Mouse (Mus musculus) thymus, adult 2 months (tissue): Measurements from ENCODE around the gene Atxn1. TPM values are rescaled to one million over a fixed set of nuclear protein-coding genes. Genes with fewer than 3 reads are reported as not detected.

Source experiments
- DNase-seq: peaks from one replicate; pipeline ENCODE4 v3.0.0; 2021
- H3K27ac ChIP-seq: fragments of 200-500 bp; 2 replicates; pipeline ENCODE4 v1.5.1; 2012; ENCODE audit warnings: low read length, control low read depth; ENCODE audit not compliant: control insufficient read depth, insufficient read depth
- H3K27me3 ChIP-seq: fragments of 200-500 bp; 2 replicates; pipeline ENCODE4 v1.6.1; 2012; ENCODE audit warnings: mild to moderate bottlenecking, low read length, moderate library complexity, mixed read lengths; ENCODE audit not compliant: control insufficient read depth, insufficient read depth
- H3K36me3 ChIP-seq: fragments of 200-500 bp; 2 replicates; pipeline ENCODE4 v1.6.1; 2012; ENCODE audit warnings: mild to moderate bottlenecking, low read length, moderate library complexity; ENCODE audit not compliant: control insufficient read depth, insufficient read depth
- H3K4me1 ChIP-seq: fragments of 200-500 bp; replicated peaks from 2 replicates; pipeline ENCODE4 v1.6.1; 2012; ENCODE audit warnings: low read length; ENCODE audit not compliant: control insufficient read depth, insufficient read depth
- H3K4me3 ChIP-seq: fragments of 200-500 bp; 2 replicates; pipeline ENCODE4 v1.5.1; 2012; ENCODE audit warnings: mild to moderate bottlenecking, low read length, control low read depth, moderate library complexity; ENCODE audit not compliant: control insufficient read depth, insufficient read depth
- CTCF ChIP-seq: fragments of 200-500 bp; IDR thresholded peaks from 2 replicates; pipeline ENCODE4 v1.5.1; 2012; ENCODE audit warnings: mild to moderate bottlenecking, control low read depth, low read length, moderate library complexity, borderline replicate concordance; ENCODE audit not compliant: control insufficient read depth, poor library complexity, insufficient read depth; ENCODE audit errors: extremely low read depth
- POLR2A ChIP-seq: fragments of 200-500 bp; IDR thresholded peaks from 2 replicates; pipeline ENCODE4 v1.6.1; 2012; ENCODE audit warnings: mild to moderate bottlenecking, low read length, control low read depth, moderate library complexity; ENCODE audit not compliant: control insufficient read depth, poor library complexity, insufficient read depth; ENCODE audit errors: extremely low read depth
- WGBS: fragments of 180-500 bp; shearing (Covaris S2); methylation state at CpG from one replicate; pipeline ENCODE4 v1.1.7; 2018; 5-methylcytosine and 5-hydroxymethylcytosine counted together
- polyA plus RNA-seq: library from polyadenylated mRNA; depleted of rRNA; stranded (reverse); fragments of >200 nt; gene quantifications from 2 replicates; pipeline ENCODE4 v1.2.3, GENCODE M21; 2012

Atxn1 gene
- polyA plus RNA-seq, 1 experiment, result 13.5 TPM

DNA sequence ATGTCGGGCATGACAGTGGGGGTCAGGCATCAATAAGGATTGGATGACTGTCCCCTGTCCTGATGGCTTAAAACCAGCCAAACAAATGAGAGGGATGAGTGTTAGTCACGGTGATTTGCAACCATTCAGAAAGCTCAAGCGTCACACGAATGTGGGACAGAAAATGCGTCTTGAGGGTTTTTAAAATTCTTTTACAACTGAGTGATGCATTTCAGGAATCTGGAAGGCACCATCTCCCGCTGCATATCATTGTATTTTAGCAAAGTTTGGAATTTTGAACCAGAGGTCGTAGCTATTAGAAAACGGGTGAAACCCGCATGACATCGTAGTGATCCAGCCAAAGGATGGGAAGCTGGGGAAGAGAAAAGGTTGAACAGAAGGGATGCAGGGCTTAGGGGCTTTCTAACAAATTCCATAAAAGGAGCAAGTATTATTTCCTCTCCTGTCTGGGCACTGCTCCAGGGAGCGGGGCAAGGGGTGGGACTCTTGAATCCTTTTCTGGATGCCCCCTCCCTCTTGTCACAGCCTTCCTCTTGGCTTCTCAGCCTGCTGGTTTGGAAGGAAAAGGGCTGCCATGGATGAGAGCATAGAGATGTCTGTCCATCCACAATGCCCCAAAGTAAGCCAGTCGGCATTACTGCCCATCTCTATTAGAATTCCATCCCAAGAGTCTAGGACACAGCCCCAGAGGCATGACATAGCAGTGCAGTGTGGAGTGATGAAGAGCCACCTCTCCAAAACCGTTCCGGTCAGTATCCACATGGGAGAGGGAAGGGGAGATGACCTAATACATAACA lies 84.9 kb downstream of the Atxn1 start:
- no peaks in the 10 kb centered on the region for H3K36me3 ChIP-seq
- peaks cover 43% of the 10 kb centered on the region for H3K4me1 ChIP-seq
- no peak for DNase-seq
- WGBS, result 96% methylated on average over 14 of the region's 14 CpGs
- H3K4me3 ChIP-seq, result no peak overlapping the region
- no peaks in the 10 kb centered on the region for H3K27me3 ChIP-seq
- no peak for TF ChIP-seq POLR2A
- H3K27ac ChIP-seq, result no peak overlapping the region

DNA sequence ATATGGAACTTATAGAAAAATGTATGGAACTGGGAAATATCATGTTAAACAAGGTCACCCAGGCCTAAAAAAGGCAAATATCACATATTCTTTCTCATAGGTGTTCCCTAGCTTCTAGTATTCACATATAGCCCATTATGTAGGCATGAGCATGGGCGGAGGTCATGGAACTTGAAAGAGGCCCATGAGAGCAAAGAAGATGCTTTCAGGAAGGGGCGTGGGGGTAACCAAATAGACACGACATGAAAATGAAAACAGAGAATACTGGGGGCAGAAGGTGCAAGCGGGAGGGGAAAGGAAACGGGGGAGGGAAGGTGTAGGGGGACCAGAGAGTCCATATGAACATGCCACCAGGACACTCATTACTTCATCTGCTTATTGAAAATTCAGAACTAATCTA lies 87.9 kb downstream of the Atxn1 start:
- DNase-seq, result peak; percentile 30
- H3K27ac ChIP-seq, result 0 out of 2 replicates have a peak overlapping the region, but pooled peaks have one; percentile 9
- H3K4me1 ChIP-seq, result peaks cover 37% of the 10 kb centered on the region
- no peak overlapping the region for H3K4me3 ChIP-seq
- WGBS, result 11% methylated on average over 5 of the region's 5 CpGs
- no peaks in the 10 kb centered on the region for H3K36me3 ChIP-seq
- no peak for TF ChIP-seq CTCF
- TF ChIP-seq POLR2A, result no peak
- H3K27me3 ChIP-seq, result no peaks in the 10 kb centered on the region

DNA sequence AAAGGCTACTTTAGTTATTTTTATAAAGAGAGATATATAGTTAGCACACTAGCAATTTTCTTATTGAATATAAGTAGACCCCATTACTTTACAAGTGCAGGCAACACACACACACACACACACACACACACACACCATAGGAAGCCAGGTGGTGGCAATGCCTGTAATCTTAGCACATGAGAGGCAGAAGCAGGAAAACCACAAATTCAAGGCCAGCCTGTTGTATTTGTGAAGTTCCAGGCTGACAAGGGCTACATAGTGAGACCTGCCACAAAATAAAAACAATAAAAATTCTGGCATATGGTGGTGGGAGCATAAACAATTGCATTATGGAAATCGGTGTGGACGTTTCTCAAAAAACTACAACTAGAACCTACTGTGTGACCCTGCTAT lies 88.4 kb downstream of the Atxn1 start:
- H3K36me3 ChIP-seq, result no peaks in the 10 kb centered on the region
- 16% methylated on average over 2 of the region's 2 CpGs for WGBS
- peak overlapping the region; percentile 98 for H3K27ac ChIP-seq
- peaks cover 36% of the 10 kb centered on the region for H3K4me1 ChIP-seq
- H3K4me3 ChIP-seq, result no peak overlapping the region
- DNase-seq, result peak; percentile 55
- H3K27me3 ChIP-seq, result no peaks in the 10 kb centered on the region
- no peak for TF ChIP-seq POLR2A
- TF ChIP-seq CTCF, result no peak

DNA sequence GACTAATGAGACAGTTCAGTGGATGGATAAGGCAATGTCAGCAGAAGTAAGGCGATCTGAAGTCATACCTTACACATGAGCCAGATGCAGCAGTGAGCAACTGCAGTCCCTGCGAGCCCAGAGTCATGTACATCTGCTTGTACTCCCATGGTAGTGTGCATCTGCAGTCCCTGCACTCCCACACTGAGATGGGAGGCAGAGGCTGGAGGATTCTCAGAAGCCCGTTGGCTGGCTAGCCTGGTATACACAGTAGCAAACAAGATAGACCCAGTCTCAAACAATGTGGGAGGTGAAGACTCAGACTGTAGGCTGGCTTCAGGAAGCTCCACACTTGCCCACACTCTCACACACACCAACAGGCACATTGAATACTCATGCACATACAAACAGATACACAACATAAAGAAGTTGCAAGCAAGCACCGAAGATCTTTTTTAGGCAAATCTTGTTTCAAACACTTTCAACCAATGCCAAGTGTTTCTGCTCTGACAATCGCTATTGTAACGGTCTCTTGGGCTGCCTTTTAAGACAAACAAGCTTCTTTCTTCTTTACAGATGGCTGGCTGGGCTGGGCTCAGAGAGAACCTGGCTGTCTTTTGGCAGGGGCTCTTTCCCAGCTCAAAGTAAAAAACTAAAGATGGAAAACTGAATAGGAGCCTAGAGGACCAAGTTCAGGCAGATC lies 89.0 kb downstream of the Atxn1 start:
- H3K4me3 ChIP-seq, result peak overlapping the region; percentile 37
- peaks cover 38% of the 10 kb centered on the region for H3K4me1 ChIP-seq
- DNase-seq, result peak; percentile 40
- WGBS, result 13% methylated on average over 6 of the region's 6 CpGs
- peak overlapping the region; percentile 98 for H3K27ac ChIP-seq
- H3K27me3 ChIP-seq, result no peaks in the 10 kb centered on the region
- no peak for TF ChIP-seq POLR2A
- TF ChIP-seq CTCF, result no peak
- H3K36me3 ChIP-seq, result no peaks in the 10 kb centered on the region

DNA sequence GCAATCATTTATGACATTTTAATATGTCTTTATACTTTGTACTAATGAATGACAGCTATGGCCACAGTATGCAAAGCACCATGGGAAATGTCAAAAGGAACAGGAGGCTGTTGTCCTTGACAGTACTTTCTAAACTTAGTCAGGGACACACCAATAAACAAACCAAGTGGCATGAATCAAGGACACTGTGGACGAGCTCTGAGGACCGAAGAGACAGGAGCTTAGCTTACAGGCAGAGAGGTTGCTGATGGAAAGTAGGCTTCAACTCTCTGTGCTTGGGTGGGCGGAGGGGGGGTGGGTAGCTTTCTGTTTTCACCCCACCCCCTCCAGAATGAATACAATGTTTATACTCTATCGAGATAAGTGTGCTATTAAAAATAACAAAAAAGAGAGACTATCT lies 90.6 kb downstream of the Atxn1 start:
- 94% methylated on average over 4 of the region's 4 CpGs for WGBS
- no peak overlapping the region for H3K4me3 ChIP-seq
- no peaks in the 10 kb centered on the region for H3K36me3 ChIP-seq
- peak overlapping the region; percentile 90 for H3K27ac ChIP-seq
- DNase-seq, result no peak
- peaks cover 41% of the 10 kb centered on the region for H3K4me1 ChIP-seq
- no peaks in the 10 kb centered on the region for H3K27me3 ChIP-seq
- TF ChIP-seq CTCF, result no peak
- TF ChIP-seq POLR2A, result no peak

DNA sequence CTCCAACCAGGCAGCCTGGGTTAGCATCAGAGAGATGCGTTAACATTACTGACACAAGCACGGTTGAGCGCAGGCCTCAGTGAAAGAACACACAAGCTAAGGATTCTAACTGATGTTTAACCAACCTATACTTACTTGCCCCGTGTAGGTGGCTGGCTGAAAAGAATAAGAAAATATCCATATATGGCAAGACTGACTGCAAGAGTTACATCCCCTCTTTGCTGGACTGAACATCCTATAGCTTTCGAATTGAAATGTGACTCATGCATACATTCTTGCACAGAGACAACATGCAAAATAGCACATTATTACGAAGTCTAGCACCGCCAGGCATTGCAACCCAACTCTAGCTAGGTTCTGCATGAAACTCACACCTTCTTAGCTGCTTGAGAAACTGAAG lies 91.8 kb downstream of the Atxn1 start:
- Histone ChIP-seq H3K36me3 (no peaks in the 10 kb centered on the region), H3K4me1 (peaks cover 45% of the 10 kb centered on the region), H3K27me3 (no peaks in the 10 kb centered on the region), H3K27ac (no peak overlapping the region), H3K4me3 (no peak overlapping the region)
- WGBS, result 71% methylated on average over 7 of the region's 7 CpGs
- no peak for DNase-seq
- TF ChIP-seq POLR2A (no peak), CTCF (no peak)
